Mouse (Mus musculus) splenic B cell, adult 2 months (primary cell): ENCODE measurements around the gene Apol6.

Source experiments
- DNase-seq: peaks from one replicate; pipeline ENCODE4 v3.0.0-alpha.2; 2011; ENCODE audit warnings: low read depth, low spot score
- H3K27me3 ChIP-seq: 2 replicates; pipeline ENCODE4 v1.6.1; 2012; ENCODE audit warnings: mild to moderate bottlenecking, low read length, moderate library complexity, mixed read lengths; ENCODE audit not compliant: control insufficient read depth, poor library complexity, insufficient read depth, severe bottlenecking
- H3K36me3 ChIP-seq: 2 replicates; pipeline ENCODE4 v1.6.1; 2012; ENCODE audit warnings: mild to moderate bottlenecking, low read length, moderate library complexity, mixed read lengths; ENCODE audit not compliant: control insufficient read depth, poor library complexity, insufficient read depth, severe bottlenecking

Apol6 gene

GRCm38 (mm10) chr15:77021851-77022250, 22.7 kb upstream of the Apol6 start:
- no peak for DNase-seq
- Histone ChIP-seq H3K27me3 (no peaks in the 10 kb centered on the region), H3K36me3 (no peaks in the 10 kb centered on the region)

DNA sequence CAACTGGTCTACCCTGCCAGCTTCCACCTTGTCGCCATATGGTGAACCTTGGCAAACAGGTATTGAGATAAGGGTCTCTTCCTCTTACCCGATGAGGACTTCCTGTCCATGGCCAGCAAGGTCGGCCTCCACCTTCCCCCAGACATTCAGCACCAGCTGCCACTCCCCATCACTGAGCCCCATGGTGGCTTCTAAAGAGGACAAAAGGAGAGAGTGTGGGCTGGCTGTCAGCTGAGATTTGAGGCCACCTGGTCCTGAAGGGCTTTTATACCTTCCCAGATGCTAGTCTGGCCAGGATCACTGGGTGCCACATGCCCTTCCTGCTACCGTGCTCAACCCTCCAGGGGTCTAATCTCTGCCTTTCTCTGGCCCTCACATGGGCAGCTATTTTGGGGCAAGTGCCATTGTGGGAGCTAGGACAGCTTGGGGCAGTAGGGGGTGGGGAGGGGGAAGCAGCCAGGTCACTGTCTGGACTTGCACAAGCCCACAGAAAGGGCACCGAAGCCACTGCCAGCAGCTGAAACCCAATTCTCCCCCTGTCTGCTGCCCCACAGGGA, 22.1 kb upstream of the Apol6 start:
- Histone ChIP-seq H3K36me3 (no peaks in the 10 kb centered on the region), H3K27me3 (no peaks in the 10 kb centered on the region)
- DNase-seq = no peak

DNA sequence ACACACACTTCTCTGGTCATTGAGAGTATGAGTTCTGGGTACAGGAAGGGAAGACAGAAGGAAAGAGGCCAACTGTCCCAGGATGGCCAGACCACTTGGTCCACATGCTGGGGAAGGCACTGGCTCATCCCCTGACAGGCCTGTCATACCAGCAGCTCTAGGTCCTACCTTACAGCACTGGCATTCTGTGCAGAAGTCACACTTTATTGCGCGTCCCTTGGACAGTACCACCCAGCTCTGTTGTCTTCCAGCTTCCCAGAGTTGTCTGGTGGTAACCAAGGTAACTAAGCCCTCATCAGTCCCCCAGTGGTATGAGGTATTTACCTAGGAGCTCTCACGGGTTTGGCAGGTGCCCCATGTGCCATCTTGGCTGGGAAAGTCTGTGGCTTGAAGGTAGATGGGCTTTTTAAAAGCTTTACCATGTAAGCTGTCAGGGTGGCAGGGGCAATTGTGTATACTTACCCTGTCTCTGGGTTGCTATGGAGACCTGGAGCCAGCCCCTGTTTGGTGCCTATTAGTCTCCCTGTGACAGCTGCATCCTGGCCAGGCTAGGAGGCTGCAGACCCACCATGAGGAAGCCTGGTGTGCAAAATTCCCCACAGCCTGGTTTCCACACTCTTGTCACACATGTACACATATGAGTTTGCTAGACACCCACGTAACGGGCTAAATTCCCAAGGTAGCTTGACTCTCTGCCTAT, 18.5 kb upstream of the Apol6 start:
- Histone ChIP-seq H3K36me3 (no peaks in the 10 kb centered on the region), H3K27me3 (no peaks in the 10 kb centered on the region)
- DNase-seq = no peak

GRCm38 (mm10) chr15:77027117-77027516, 17.4 kb upstream of the Apol6 start:
- H3K27me3 ChIP-seq = no peaks in the 10 kb centered on the region
- H3K36me3 ChIP-seq = no peaks in the 10 kb centered on the region
- no peak for DNase-seq

DNA sequence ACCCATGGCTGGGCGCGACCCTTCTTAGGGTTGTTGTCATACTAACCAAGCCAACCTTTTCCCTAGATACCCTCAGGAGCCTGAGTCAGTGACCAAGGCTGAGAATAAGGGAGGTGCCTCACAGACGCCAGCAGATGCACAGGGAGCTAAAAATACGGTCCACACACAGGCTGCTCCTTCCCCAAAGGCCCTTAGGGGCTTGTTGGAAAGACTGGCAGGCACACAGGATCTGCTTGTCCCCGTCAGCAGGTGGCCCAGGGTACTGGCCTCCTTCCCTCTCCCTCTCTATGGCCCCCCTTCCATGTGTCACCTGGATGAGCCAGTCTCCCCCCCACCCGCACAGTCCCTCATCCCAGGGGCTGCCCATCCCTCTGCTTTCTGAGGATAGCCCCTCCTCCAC, 16.9 kb upstream of the Apol6 start:
- Histone ChIP-seq H3K36me3 (no peaks in the 10 kb centered on the region), H3K27me3 (no peaks in the 10 kb centered on the region)
- DNase-seq = no peak

DNA sequence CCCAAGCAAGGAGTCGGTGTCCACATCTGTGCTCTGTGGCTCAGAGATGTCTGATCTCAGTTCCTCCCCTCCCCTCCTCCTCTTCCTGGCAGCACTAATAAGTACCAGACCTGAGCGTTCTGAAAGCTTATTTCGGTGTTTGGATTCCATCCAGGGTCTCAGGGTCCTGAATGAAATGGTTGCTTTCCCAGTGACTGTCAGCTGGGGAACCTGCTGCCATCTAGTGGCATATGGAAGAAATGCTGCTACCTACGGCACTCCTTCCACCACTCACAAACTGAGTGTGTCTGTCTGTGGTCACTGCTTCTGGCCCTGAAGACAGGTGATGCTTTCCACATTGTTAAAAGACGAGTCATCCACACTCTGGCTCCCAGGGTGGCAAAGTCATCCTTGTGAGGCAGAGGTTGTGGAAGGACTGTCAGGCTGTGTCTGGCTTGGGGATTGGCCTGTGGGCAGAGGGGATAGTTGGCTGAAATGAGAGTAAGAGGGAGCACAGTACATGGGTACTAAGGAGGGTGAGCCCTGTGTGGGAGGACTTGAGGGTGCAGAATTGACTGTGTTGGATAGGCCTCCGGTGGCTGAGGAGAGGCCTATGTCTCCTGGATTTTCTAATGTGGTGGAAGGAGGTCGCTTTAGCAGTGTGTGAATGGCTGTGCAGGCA, 15.1 kb upstream of the Apol6 start:
- no peaks in the 10 kb centered on the region for H3K27me3 ChIP-seq
- peak; percentile 46 for DNase-seq
- H3K36me3 ChIP-seq = no peaks in the 10 kb centered on the region

DNA sequence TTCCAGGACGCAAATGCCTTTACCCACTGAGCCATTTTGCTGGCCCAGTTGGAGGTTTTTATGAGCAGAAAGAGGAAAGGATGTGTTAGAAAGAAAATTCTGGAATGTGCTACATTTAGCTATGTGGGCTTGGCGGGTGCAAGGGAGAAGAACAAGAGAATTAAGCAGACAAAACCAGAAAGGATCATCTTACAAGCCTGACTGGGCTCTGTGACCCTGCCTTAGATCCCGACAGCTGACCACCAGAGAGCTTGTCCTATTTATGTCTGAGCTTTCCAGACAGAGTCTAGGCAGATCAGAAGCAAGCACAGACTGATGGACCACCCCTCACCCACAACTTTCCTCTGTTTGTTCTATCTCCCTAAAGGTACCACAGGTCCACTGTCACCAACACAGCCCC, 13.3 kb upstream of the Apol6 start:
- Histone ChIP-seq H3K36me3 (no peaks in the 10 kb centered on the region), H3K27me3 (no peaks in the 10 kb centered on the region)
- DNase-seq = no peak

DNA sequence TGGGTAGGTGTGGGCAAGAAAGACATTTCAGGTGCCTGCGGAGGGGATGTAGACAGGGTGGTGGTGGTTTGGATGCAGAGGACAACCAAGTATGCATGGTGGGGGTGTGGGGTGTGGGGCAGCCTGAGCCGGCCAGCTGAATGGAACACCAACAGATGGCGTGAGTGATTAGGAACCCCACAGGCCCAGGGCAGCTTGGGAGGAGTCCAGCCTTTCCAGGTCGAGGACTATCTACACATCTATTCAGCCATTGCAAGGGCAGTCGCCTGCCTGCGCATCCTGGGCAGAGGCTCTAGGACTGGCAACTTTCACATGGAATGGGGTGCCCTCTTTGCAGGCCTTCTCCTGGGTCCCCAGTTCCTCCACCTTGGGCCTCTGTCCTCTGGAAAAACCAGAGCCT, 10.0 kb upstream of the Apol6 start:
- no peaks in the 10 kb centered on the region for H3K27me3 ChIP-seq
- H3K36me3 ChIP-seq = no peaks in the 10 kb centered on the region
- DNase-seq = no peak

- Histone ChIP-seq H3K27me3 (no peaks in the 10 kb centered on the region), H3K36me3 (no peaks in the 10 kb centered on the region)
- no peak for DNase-seq
Measured at GRCm38 (mm10) chr15:77035643-77036042, 8.9 kb upstream of the Apol6 start.

GRCm38 (mm10) chr15:77036320-77036988, 8.1 kb upstream of the Apol6 start:
- Histone ChIP-seq H3K27me3 (no peaks in the 10 kb centered on the region), H3K36me3 (no peaks in the 10 kb centered on the region)
- DNase-seq = no peak

- no peak for DNase-seq
Measured at GRCm38 (mm10) chr15:77036989-77037277, 7.6 kb upstream of the Apol6 start.

GRCm38 (mm10) chr15:77037278-77038161, 7.0 kb upstream of the Apol6 start:
- DNase-seq = no peak
- H3K27me3 ChIP-seq = no peaks in the 10 kb centered on the region
- H3K36me3 ChIP-seq = no peaks in the 10 kb centered on the region

More at GRCm38 (mm10) chr15:77036989-77037277, 7.6 kb upstream of the Apol6 start:
- Histone ChIP-seq H3K36me3 (no peaks in the 10 kb centered on the region), H3K27me3 (no peaks in the 10 kb centered on the region)

DNA sequence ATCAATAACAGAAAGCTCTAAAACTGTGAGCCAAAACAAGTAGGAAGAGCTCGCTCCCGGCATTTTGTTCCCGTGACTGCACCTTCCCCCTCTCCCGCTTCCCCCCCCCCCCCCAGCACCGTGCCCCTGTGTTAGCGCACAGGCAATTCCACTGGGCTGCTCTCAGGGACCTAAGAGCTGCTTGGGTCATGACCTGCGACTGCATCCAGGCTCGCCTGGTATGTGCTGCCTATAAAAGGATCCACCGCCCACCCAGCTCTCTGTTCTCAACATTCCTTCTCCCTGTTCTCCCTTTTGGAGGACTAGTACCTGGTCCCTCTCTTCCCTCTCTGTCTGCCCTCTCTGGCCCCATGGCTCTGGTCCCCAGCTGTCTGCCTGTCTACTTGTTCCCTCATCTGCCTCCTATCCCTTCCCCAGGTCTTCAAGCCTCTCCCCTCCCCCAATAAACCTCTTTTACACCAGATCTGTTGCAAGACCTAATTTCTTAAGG, 5.3 kb upstream of the Apol6 start:
- Histone ChIP-seq H3K36me3 (no peaks in the 10 kb centered on the region), H3K27me3 (no peaks in the 10 kb centered on the region)
- no peak for DNase-seq

DNA sequence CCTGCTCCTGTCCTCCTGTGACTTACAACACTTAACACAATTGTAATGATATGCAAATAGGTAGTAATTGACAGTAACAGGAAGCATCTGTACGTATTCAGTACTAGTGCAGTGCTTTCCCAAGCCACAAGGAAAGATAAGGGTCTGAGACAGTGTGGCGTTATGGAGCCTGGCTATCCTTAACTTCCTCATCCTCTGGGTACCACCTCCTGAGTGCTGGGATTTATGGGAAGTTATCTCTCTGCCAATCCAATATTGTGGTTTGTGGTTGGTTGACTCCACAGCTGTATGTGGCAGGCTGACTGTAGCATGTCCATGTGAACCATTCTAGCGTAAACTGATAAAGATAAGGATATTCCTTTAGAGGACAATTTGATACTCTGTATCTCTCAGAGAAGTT, 3.7 kb upstream of the Apol6 start:
- H3K27me3 ChIP-seq = no peaks in the 10 kb centered on the region
- no peak for DNase-seq

More for the DNA sequence above, 3.7 kb upstream of the Apol6 start:
- no peaks in the 10 kb centered on the region for H3K36me3 ChIP-seq
